Comparison of ENCODE assay signal across 13 mouse cellular contexts in genomic region chr19:10769429-10770195, GRCm38 (mm10). TPM values are rescaled to one million over a fixed set of nuclear protein-coding genes. Genes with fewer than 3 reads are reported as not detected.
DNase-seq lines count a peak whose midpoint lies in the region; ATAC-seq and TF ChIP-seq lines count a peak whose summit lies in the region.
"Had no signal": no experiment of that assay in that cellular context is flagged by ENCODE, and none has a peak within 500 bp of the region (broad histone marks: within the 10 kb centered on the region; RNA-seq: fewer than 3 reads in every experiment).

No protein-coding gene starts in this region.

- peaks cover 14% of the 10 kb centered on the region for H3K4me1 ChIP-seq in forebrain, embryonic 10.5 days
- no peaks in the 10 kb centered on the region for H3K4me1 ChIP-seq in forebrain, postnatal 0 days (ENCODE audit: insufficient read depth)
- no peaks in the 10 kb centered on the region for H3K4me1 ChIP-seq in kidney, adult 2 months (ENCODE audit: control insufficient read depth, insufficient read depth, low read length)
- H3K4me1 ChIP-seq in cortical plate, adult 2 months (ENCODE audit: control insufficient read depth, insufficient read depth, low read length): peaks cover 5% of the 10 kb centered on the region; the same call in 1 of the 2 replicates
- peaks cover 5% of the 10 kb centered on the region for H3K4me1 ChIP-seq in midbrain, embryonic 14.5 days (ENCODE audit: control insufficient read depth, insufficient read depth, low read length)
- no peaks in the 10 kb centered on the region for H3K4me1 ChIP-seq in liver, embryonic 11.5 days (replicated peaks; ENCODE audit: control insufficient read depth, insufficient read depth, low read length)
- H3K4me1 ChIP-seq: limb, embryonic 15.5 days had no signal

- no peaks in the 10 kb centered on the region for H3K27me3 ChIP-seq in forebrain, embryonic 10.5 days (ENCODE audit: poor library complexity, severe bottlenecking)
- no peaks in the 10 kb centered on the region for H3K27me3 ChIP-seq in forebrain, postnatal 0 days (ENCODE audit: insufficient read depth, low read length)
- no peaks in the 10 kb centered on the region for H3K27me3 ChIP-seq in kidney, adult 2 months (replicated peaks; ENCODE audit: control insufficient read depth, insufficient read depth, low read length)
- H3K27me3 ChIP-seq in midbrain, embryonic 14.5 days (ENCODE audit: control insufficient read depth, insufficient read depth, low read length): no peaks in the 10 kb centered on the region
- H3K27me3 ChIP-seq in liver, embryonic 11.5 days (replicated peaks; ENCODE audit: control insufficient read depth, insufficient read depth, low read length): no peaks in the 10 kb centered on the region
- H3K27me3 ChIP-seq: limb, embryonic 15.5 days had no signal

- ATAC-seq in forebrain, postnatal 0 days: no peak
- no peak for ATAC-seq in midbrain, embryonic 14.5 days (ENCODE audit: low FRiP score, low TSS enrichment)
- ATAC-seq in liver, embryonic 11.5 days (replicated peaks; ENCODE audit: low FRiP score): no peak
- ATAC-seq: intestine, postnatal 0 days had no signal

- 0 out of 2 replicates have a peak overlapping the region, but pooled peaks have one; percentile 2 for H3K27ac ChIP-seq in forebrain, embryonic 10.5 days
- no peak overlapping the region for H3K27ac ChIP-seq in forebrain, postnatal 0 days (ENCODE audit: low read depth, low read length)
- H3K27ac ChIP-seq in kidney, adult 2 months (ENCODE audit: insufficient read depth, low read depth, low read length): peak overlapping the region; percentile 33; the same call in 1 of the 2 replicates
- H3K27ac ChIP-seq in cortical plate, adult 2 months (ENCODE audit: insufficient read depth, low read length): peak overlapping the region; percentile 35; the same call in 1 of the 2 replicates
- 0 out of 2 replicates have a peak overlapping the region, but pooled peaks have one; percentile 38 for H3K27ac ChIP-seq in midbrain, embryonic 14.5 days (replicated peaks; ENCODE audit: low read depth, low read length)
- no peak overlapping the region for H3K27ac ChIP-seq in liver, embryonic 11.5 days (ENCODE audit: low read depth, low read length)
- H3K27ac ChIP-seq: limb, embryonic 15.5 days had no signal

- H3K4me2 ChIP-seq in forebrain, postnatal 0 days (ENCODE audit: low read depth): no peak overlapping the region
- H3K4me2 ChIP-seq in midbrain, embryonic 14.5 days (ENCODE audit: low read length): no peak overlapping the region
- no peak overlapping the region for H3K4me2 ChIP-seq in liver, embryonic 11.5 days
- H3K4me2 ChIP-seq: limb, embryonic 15.5 days had no signal

- DNase-seq in forebrain, embryonic 10.5 days (ENCODE audit: extremely low spot score, low spot score): no peak
- DNase-seq in forebrain, postnatal 0 days: no peak
- DNase-seq in kidney, adult 2 months: no peak
- DNase-seq in kidney, adult 8-10 months: no peak
- DNase-seq in midbrain, embryonic 14.5 days: no peak
- DNase-seq in liver, embryonic 11.5 days (ENCODE audit: low spot score): no peak
- DNase-seq in lung, postnatal 36 days: no peak
- DNase-seq: gastrocnemius, postnatal 25 days; lung, postnatal 10 days; retina, postnatal 1 day had no signal

- no peaks in the 10 kb centered on the region for H3K9me3 ChIP-seq in forebrain, embryonic 10.5 days
- no peaks in the 10 kb centered on the region for H3K9me3 ChIP-seq in forebrain, postnatal 0 days (ENCODE audit: low read length)
- no peaks in the 10 kb centered on the region for H3K9me3 ChIP-seq in midbrain, embryonic 14.5 days (ENCODE audit: control insufficient read depth, low read length)
- H3K9me3 ChIP-seq in liver, embryonic 11.5 days (ENCODE audit: control insufficient read depth, low read length): no peaks in the 10 kb centered on the region
- H3K9me3 ChIP-seq: limb, embryonic 15.5 days had no signal

- no peak overlapping the region for H3K9ac ChIP-seq in forebrain, postnatal 0 days
- H3K9ac ChIP-seq in midbrain, embryonic 14.5 days (replicated peaks; ENCODE audit: low read length): no peak overlapping the region
- H3K9ac ChIP-seq in liver, embryonic 11.5 days (ENCODE audit: low read depth, low read length): no peak overlapping the region
- H3K9ac ChIP-seq: limb, embryonic 15.5 days had no signal

- H3K4me3 ChIP-seq in forebrain, embryonic 10.5 days: no peak overlapping the region
- no peak overlapping the region for H3K4me3 ChIP-seq in forebrain, postnatal 0 days (ENCODE audit: low read depth, low read length)
- no peak overlapping the region for H3K4me3 ChIP-seq in kidney, adult 2 months (ENCODE audit: insufficient read depth, low read depth, low read length)
- no peak overlapping the region for H3K4me3 ChIP-seq in cortical plate, adult 2 months (ENCODE audit: insufficient read depth, low read length)
- H3K4me3 ChIP-seq in midbrain, embryonic 14.5 days (replicated peaks; ENCODE audit: low read depth, low read length): no peak overlapping the region
- no peak overlapping the region for H3K4me3 ChIP-seq in liver, embryonic 11.5 days (ENCODE audit: low read depth, low read length)
- H3K4me3 ChIP-seq: limb, embryonic 15.5 days had no signal

- no peak for TF ChIP-seq CTCF in forebrain, postnatal 0 days (IDR thresholded peaks at IDR 0.05; ENCODE audit: low read depth)
- no peak for TF ChIP-seq CTCF in kidney, adult 2 months (conservative IDR thresholded peaks at IDR 0.05; ENCODE audit: insufficient read depth, insufficient read length, low read depth, low read length)
- no peak for TF ChIP-seq CTCF in cortical plate, adult 2 months (IDR thresholded peaks at IDR 0.05; ENCODE audit: extremely low read depth, insufficient read depth, low read length)

- no peak for TF ChIP-seq POLR2A in kidney, adult 2 months (IDR thresholded peaks at IDR 0.05; ENCODE audit: low read depth, low read length)
- no peak for TF ChIP-seq POLR2A in cortical plate, adult 2 months (IDR thresholded peaks at IDR 0.05; ENCODE audit: extremely low read depth, insufficient read depth, low read length)

- no peaks in the 10 kb centered on the region for H3K36me3 ChIP-seq in forebrain, embryonic 10.5 days (replicated peaks)
- H3K36me3 ChIP-seq in forebrain, postnatal 0 days (ENCODE audit: insufficient read depth): no peaks in the 10 kb centered on the region
- no peaks in the 10 kb centered on the region for H3K36me3 ChIP-seq in kidney, adult 2 months (ENCODE audit: control insufficient read depth, insufficient read depth, low read length)
- no peaks in the 10 kb centered on the region for H3K36me3 ChIP-seq in midbrain, embryonic 14.5 days (ENCODE audit: control insufficient read depth, insufficient read depth, low read length)
- no peaks in the 10 kb centered on the region for H3K36me3 ChIP-seq in liver, embryonic 11.5 days (ENCODE audit: control insufficient read depth, insufficient read depth, low read length)
- H3K36me3 ChIP-seq: limb, embryonic 15.5 days had no signal

- 80% methylated on average over 12 of the region's 12 CpGs for WGBS in forebrain, embryonic 10.5 days
- 66% methylated on average over 12 of the region's 12 CpGs for WGBS in forebrain, postnatal 0 days
- WGBS in kidney, adult 2 months: 39% methylated on average over 12 of the region's 12 CpGs
- WGBS in midbrain, embryonic 14.5 days: 68% methylated on average over 12 of the region's 12 CpGs
- 65% methylated on average over 12 of the region's 12 CpGs for WGBS in liver, embryonic 11.5 days

RNA-seq across cellular contexts. Expression of gene Cd5, which starts 30.8 kb away (rescaled TPM):
- not detected in 2 replicates for polyA plus RNA-seq in forebrain, embryonic 10.5 days (2016; fragmentation: Nextera tagmentation; extraction: Ambion mirVana)
- 0.10 TPM in 1 of 2 replicates, not detected in the other for total RNA-seq in forebrain, postnatal 0 days (2014; rRNA removed)
- 0.24 and 0.52 TPM in 2 replicates for polyA plus RNA-seq in forebrain, postnatal 0 days (2015; fragmentation: Nextera tagmentation; extraction: Ambion mirVana)
- polyA plus RNA-seq in kidney, adult 2 months (2012; rRNA removed): 0.33 and 3.3 TPM in 2 replicates
- polyA plus RNA-seq in cortical plate, adult 2 months (2012; rRNA removed): 0.08 TPM in 2 replicates
- 0.16 and 0.25 TPM in 2 replicates for polyA plus RNA-seq in midbrain, embryonic 14.5 days (2014; fragmentation: Nextera tagmentation; extraction: Ambion mirVana)
- 0.05 TPM in 1 of 2 replicates, not detected in the other for polyA plus RNA-seq in liver, embryonic 11.5 days (2014; fragmentation: Nextera tagmentation; extraction: Ambion mirVana)

Comparison
In these comparisons a context has a peak if more than half of its experiments do, and no peak if none do; other contexts are left out.
1. H3K27ac ChIP-seq: peak in forebrain, embryonic 10.5 days (single experiment), kidney, adult 2 months (single experiment), cortical plate, adult 2 months (single experiment) and midbrain, embryonic 14.5 days (single experiment); none in forebrain, postnatal 0 days (single experiment) and liver, embryonic 11.5 days (single experiment).